Mouse (Mus musculus): Measurements from ENCODE around the gene Nlrp6. TPM values are rescaled to one million over a fixed set of nuclear protein-coding genes. Genes with fewer than 3 reads are reported as not detected.
A peak's percentile ranks its signal among the peaks of the same experiment; 100 is the strongest.

Gene Nlrp6
- polyA plus RNA-seq, 1 experiment from 2014 or later, result 2.1 TPM

GRCm38 (mm10) chr7:140938896-140939295 lies 18.2 kb downstream of the Nlrp6 start:
- no peak overlapping the region for H3K4me3 ChIP-seq (replicated peaks; ENCODE audit: low read depth, low read length)
- 0 out of 2 replicates have a peak, but pooled peaks cover 3% of the 10 kb centered on the region for H3K4me1 ChIP-seq (replicated peaks; ENCODE audit: insufficient read depth, low read length)
- ATAC-seq (replicated peaks; ENCODE audit: low FRiP score, low read depth) (no peak), DNase-seq (ENCODE audit: low spot score) (no peak)
- no peak overlapping the region for H3K9ac ChIP-seq (ENCODE audit: low read depth, low read length)
- no peaks in the 10 kb centered on the region for H3K27me3 ChIP-seq (ENCODE audit: insufficient read depth, low read length)
- no peak for TF ChIP-seq CTCF (IDR thresholded peaks at IDR 0.05; ENCODE audit: low read depth)
- no peaks in the 10 kb centered on the region for H3K36me3 ChIP-seq (ENCODE audit: insufficient read depth, low read length)
- H3K27ac ChIP-seq, result no peak overlapping the region
- no peaks in the 10 kb centered on the region for H3K9me3 ChIP-seq (replicated peaks; ENCODE audit: low read length)
- WGBS, result 42% methylated on average over 2 of the region's 2 CpGs
- H3K4me2 ChIP-seq (ENCODE audit: low read length), result no peak overlapping the region

GRCm38 (mm10) chr7:140939669-140940171 lies 19.0 kb downstream of the Nlrp6 start:
- no peaks in the 10 kb centered on the region for H3K27me3 ChIP-seq (ENCODE audit: insufficient read depth, low read length)
- 8% methylated on average over 8 of the region's 8 CpGs for WGBS
- no peak overlapping the region for H3K9ac ChIP-seq (ENCODE audit: low read depth, low read length)
- 0 out of 2 replicates have a peak, but pooled peaks cover 3% of the 10 kb centered on the region for H3K4me1 ChIP-seq (replicated peaks; ENCODE audit: insufficient read depth, low read length)
- ATAC-seq (replicated peaks; ENCODE audit: low FRiP score, low read depth) (no peak), DNase-seq (ENCODE audit: low spot score) (peak; percentile 79)
- no peaks in the 10 kb centered on the region for H3K9me3 ChIP-seq (replicated peaks; ENCODE audit: low read length)
- 0 out of 2 replicates have a peak, but pooled peaks cover under 1% of the 10 kb centered on the region for H3K36me3 ChIP-seq (ENCODE audit: insufficient read depth, low read length)
- no peak for TF ChIP-seq CTCF (IDR thresholded peaks at IDR 0.05; ENCODE audit: low read depth)
- no peak overlapping the region for H3K27ac ChIP-seq
- no peak overlapping the region for H3K4me3 ChIP-seq (replicated peaks; ENCODE audit: low read depth, low read length)
- peak overlapping the region; percentile 30; the same call in 1 of the 2 replicates for H3K4me2 ChIP-seq (ENCODE audit: low read length)

GRCm38 (mm10) chr7:140941222-140942051 lies 20.7 kb downstream of the Nlrp6 start, which contains the start of gene Pgghg:
TSS of gene Pgghg (plus strand) at chr7:140941391.
- WGBS, result 2% methylated on average over 33 of the region's 33 CpGs
- Histone ChIP-seq H3K27me3 (ENCODE audit: insufficient read depth, low read length) (no peaks in the 10 kb centered on the region), H3K9me3 (replicated peaks; ENCODE audit: low read length) (no peaks in the 10 kb centered on the region), H3K36me3 (ENCODE audit: insufficient read depth, low read length) (0 out of 2 replicates have a peak, but pooled peaks cover 6% of the 10 kb centered on the region), H3K27ac (peak within 1 kb of the TSS; percentile 88), H3K4me1 (replicated peaks; ENCODE audit: insufficient read depth, low read length) (0 out of 2 replicates have a peak, but pooled peaks cover 3% of the 10 kb centered on the region), H3K4me2 (ENCODE audit: low read length) (peak within 1 kb of the TSS; percentile 62), H3K9ac (ENCODE audit: low read depth, low read length) (peak within 1 kb of the TSS; percentile 65), H3K4me3 (replicated peaks; ENCODE audit: low read depth, low read length) (peak within 1 kb of the TSS; percentile 45)
- peak; percentile 84 for ATAC-seq (replicated peaks; ENCODE audit: low FRiP score, low read depth)
- DNase-seq (ENCODE audit: low spot score), result peak; percentile 95
- TF ChIP-seq CTCF (IDR thresholded peaks at IDR 0.05; ENCODE audit: low read depth), result peak; percentile 91

- H3K4me2 ChIP-seq (ENCODE audit: low read length), result peak overlapping the region; percentile 62
- peak overlapping the region; percentile 65 for H3K9ac ChIP-seq (ENCODE audit: low read depth, low read length)
- 0 out of 2 replicates have a peak, but pooled peaks cover 12% of the 10 kb centered on the region for H3K36me3 ChIP-seq (ENCODE audit: insufficient read depth, low read length)
- no peaks in the 10 kb centered on the region for H3K9me3 ChIP-seq (replicated peaks; ENCODE audit: low read length)
- no peaks in the 10 kb centered on the region for H3K27me3 ChIP-seq (ENCODE audit: insufficient read depth, low read length)
- DNase-seq (ENCODE audit: low spot score) (no peak), ATAC-seq (replicated peaks; ENCODE audit: low FRiP score, low read depth) (no peak; the same call in 1 of the 2 replicates)
- TF ChIP-seq CTCF (IDR thresholded peaks at IDR 0.05; ENCODE audit: low read depth), result no peak
- H3K4me3 ChIP-seq (replicated peaks; ENCODE audit: low read depth, low read length), result peak overlapping the region; percentile 45
- peak overlapping the region; percentile 88 for H3K27ac ChIP-seq
- 43% methylated on average over 9 of the region's 9 CpGs for WGBS
- H3K4me1 ChIP-seq (replicated peaks; ENCODE audit: insufficient read depth, low read length), result 0 out of 2 replicates have a peak, but pooled peaks cover 3% of the 10 kb centered on the region
Measured at GRCm38 (mm10) chr7:140942341-140942740, 21.6 kb downstream of the Nlrp6 start.

GRCm38 (mm10) chr7:140942811-140943210 lies 22.1 kb downstream of the Nlrp6 start:
- Histone ChIP-seq H3K4me2 (ENCODE audit: low read length) (no peak overlapping the region), H3K27me3 (ENCODE audit: insufficient read depth, low read length) (no peaks in the 10 kb centered on the region), H3K27ac (0 out of 2 replicates have a peak overlapping the region, but pooled peaks have one; percentile 88), H3K9ac (ENCODE audit: low read depth, low read length) (no peak overlapping the region), H3K4me3 (replicated peaks; ENCODE audit: low read depth, low read length) (no peak overlapping the region), H3K4me1 (replicated peaks; ENCODE audit: insufficient read depth, low read length) (0 out of 2 replicates have a peak, but pooled peaks cover 3% of the 10 kb centered on the region), H3K9me3 (replicated peaks; ENCODE audit: low read length) (no peaks in the 10 kb centered on the region), H3K36me3 (ENCODE audit: insufficient read depth, low read length) (0 out of 2 replicates have a peak, but pooled peaks cover 15% of the 10 kb centered on the region)
- ATAC-seq (replicated peaks; ENCODE audit: low FRiP score, low read depth), result no peak
- 84% methylated on average over 10 of the region's 10 CpGs for WGBS
- TF ChIP-seq CTCF (IDR thresholded peaks at IDR 0.05; ENCODE audit: low read depth), result no peak
- no peak for DNase-seq (ENCODE audit: low spot score)

GRCm38 (mm10) chr7:140943356-140943755 lies 22.7 kb downstream of the Nlrp6 start:
- Histone ChIP-seq H3K4me2 (ENCODE audit: low read length) (no peak overlapping the region), H3K9ac (ENCODE audit: low read depth, low read length) (no peak overlapping the region), H3K4me1 (replicated peaks; ENCODE audit: insufficient read depth, low read length) (0 out of 2 replicates have a peak, but pooled peaks cover 3% of the 10 kb centered on the region), H3K9me3 (replicated peaks; ENCODE audit: low read length) (no peaks in the 10 kb centered on the region), H3K4me3 (replicated peaks; ENCODE audit: low read depth, low read length) (no peak overlapping the region), H3K36me3 (ENCODE audit: insufficient read depth, low read length) (0 out of 2 replicates have a peak, but pooled peaks cover 16% of the 10 kb centered on the region), H3K27ac (no peak overlapping the region), H3K27me3 (ENCODE audit: insufficient read depth, low read length) (no peaks in the 10 kb centered on the region)
- 81% methylated on average over 4 of the region's 4 CpGs for WGBS
- ATAC-seq (replicated peaks; ENCODE audit: low FRiP score, low read depth) (no peak), DNase-seq (ENCODE audit: low spot score) (no peak)
- TF ChIP-seq CTCF (IDR thresholded peaks at IDR 0.05; ENCODE audit: low read depth), result no peak

Measured in kidney, postnatal 0 days (tissue).